Mouse (Mus musculus) liver, postnatal 0 days (tissue): ENCODE measurements around the gene Ireb2.

Experiments
- CTCF ChIP-seq: sonication (generic); IDR thresholded peaks from 2 replicates; pipeline ENCODE4 v1.5.1; 2016; ENCODE audit warnings: antibody characterized with exemption, low read depth
- EP300 ChIP-seq: IDR thresholded peaks from 2 replicates; pipeline ENCODE4 v1.6.1; 2016; ENCODE audit warnings: antibody characterized with exemption, low read depth, mild to moderate bottlenecking

- TF ChIP-seq EP300 (no peak), CTCF (no peak)
Observed at GRCm38 (mm10) chr9:54837835-54838234, 25.8 kb upstream of the Ireb2 start.
